Mouse (Mus musculus) adrenal gland, postnatal 0 days (tissue): ENCODE data around the gene Bend7. TPM values are rescaled to one million over a fixed set of nuclear protein-coding genes. Genes with fewer than 3 reads are reported as not detected.

Experiments used
- polyA plus RNA-seq: library from polyadenylated mRNA; unstranded; fragments of >200 nt; fragmentation: Nextera tagmentation; extraction: Ambion mirVana; gene quantifications from 2 replicates; pipeline ENCODE4 v1.2.1, GENCODE M21; 2015

Gene Bend7
- polyA plus RNA-seq, result 8.0 and 14.0 TPM in 2 replicates

GRCm38 (mm10) chr2:4717769-4718661 is at the start of gene Bend7:
TSS of gene Bend7 (plus strand) at chr2:4717831.

Other genes starting within 250 kb of the Bend7 start
- gene Prpf18, start 65.7 kb upstream of the Bend7 start, polyA plus RNA-seq, result 27.5 and 38.2 TPM in 2 replicates
- 32.9 and 45.2 TPM in 2 replicates for gene Sephs1, start 163.7 kb downstream of the Bend7 start, polyA plus RNA-seq
- gene Phyh, start 201.2 kb downstream of the Bend7 start, polyA plus RNA-seq, result 92.3 and 171 TPM in 2 replicates